Mouse (Mus musculus): ENCODE data around the gene Tceal9. TPM values are rescaled to one million over a fixed set of nuclear protein-coding genes. Genes with fewer than 3 reads are reported as not detected.

The Tceal9 gene
- 179 and 188 TPM in 2 replicates for polyA plus RNA-seq (2012; rRNA removed)

DNA sequence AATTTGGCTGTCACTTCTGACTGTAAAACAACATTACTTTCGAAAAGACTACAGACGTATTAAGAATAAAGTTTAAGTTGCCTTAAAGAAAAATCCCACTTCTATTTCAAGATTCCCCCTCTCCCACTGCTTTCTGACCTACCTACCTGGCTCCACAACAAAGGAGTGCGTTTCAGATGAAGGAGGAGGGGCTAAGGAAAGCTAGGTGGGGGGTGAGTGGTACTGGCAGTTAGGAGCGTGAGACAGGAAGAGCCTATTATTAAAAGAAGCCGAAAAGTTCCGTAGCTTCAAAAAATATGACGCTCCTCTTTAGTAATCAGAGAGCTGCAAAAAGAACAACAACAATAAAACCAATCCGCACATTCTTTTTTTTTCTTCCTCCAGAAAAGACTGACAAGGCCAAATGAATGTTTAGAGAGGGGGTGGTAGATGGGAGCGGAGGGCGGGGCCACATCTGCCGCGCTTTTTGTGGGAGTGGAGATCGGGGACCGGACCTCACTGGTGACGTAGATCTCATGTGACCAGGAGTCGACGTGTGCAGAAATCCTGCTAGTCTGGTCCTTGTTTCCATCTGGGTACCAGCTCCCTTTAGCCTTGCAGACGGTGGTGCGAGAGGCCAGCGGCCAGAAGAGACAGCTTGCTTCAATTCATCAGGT lies at the start of gene Tceal9:
Tceal9 (plus strand) TSS at position 506 of the 656 bp plus-strand sequence.

GRCm38 (mm10) chrX:136203664-136204066 lies 41.2 kb upstream of the Tceal9 start, which contains the start of gene Tceal5:
Tceal5 (minus strand) TSS chrX:136203876.

GRCm38 (mm10) chrX:136214729-136215677 lies 29.9 kb upstream of the Tceal9 start, which contains the start of the genes Tceal7 and Bex1:
Tceal7 (plus strand) TSS chrX:136214779.
Bex1 (minus strand) TSS chrX:136215513.

DNA sequence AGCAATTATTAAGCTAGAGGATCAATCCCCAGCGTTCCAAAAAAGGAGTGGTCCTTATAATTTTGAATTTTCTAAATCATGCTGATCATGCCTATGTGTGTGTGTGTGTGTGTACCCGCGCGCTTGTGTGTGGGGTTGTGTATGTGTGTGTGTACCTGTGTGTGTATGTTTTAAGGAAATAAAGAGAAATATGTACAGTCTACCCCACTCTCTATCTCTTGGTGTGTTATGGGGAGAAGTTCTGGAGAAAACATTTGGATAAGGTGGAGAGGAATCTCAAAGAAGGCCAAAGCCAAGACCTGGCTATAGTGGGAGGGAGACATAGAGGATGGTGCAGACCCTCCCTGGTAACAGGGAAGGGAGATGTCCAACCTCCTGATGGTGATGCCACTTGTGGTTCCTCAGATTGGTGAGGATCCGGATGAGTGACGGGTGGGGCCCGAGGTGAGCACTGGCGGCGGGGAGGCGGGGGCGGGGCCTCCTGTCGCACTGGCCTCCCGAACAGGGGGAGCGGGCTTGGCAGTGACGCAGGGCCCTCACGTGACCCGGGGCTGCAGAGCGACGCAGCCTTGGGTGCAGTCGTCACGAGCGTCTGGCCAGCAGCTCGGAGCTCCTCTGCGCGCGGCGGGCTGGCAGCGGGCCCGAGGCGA lies 25.0 kb downstream of the Tceal9 start, which contains the start of gene Bex3:
Bex3 (plus strand) TSS at position 511 of the 650 bp plus-strand sequence.

Other genes starting within 250 kb of the Tceal9 start
- gene Arxes1, start 211.7 kb upstream of the Tceal9 start, polyA plus RNA-seq (2012; rRNA removed) = 38.4 and 42.0 TPM in 2 replicates
- gene Bex2, start 176.8 kb upstream of the Tceal9 start, polyA plus RNA-seq (2012; rRNA removed) = 511 and 531 TPM in 2 replicates
- 0.15 and 0.22 TPM in 2 replicates for gene Nxf3, start 159.8 kb upstream of the Tceal9 start, polyA plus RNA-seq (2012; rRNA removed)
- 121 and 130 TPM in 2 replicates for gene Bex4, start 106.1 kb upstream of the Tceal9 start, polyA plus RNA-seq (2012; rRNA removed)
- 76.6 and 91.7 TPM in 2 replicates for gene Tceal8, start 72.7 kb upstream of the Tceal9 start, polyA plus RNA-seq (2012; rRNA removed)
- 59.0 and 64.1 TPM in 2 replicates for gene Tceal5, start 41.2 kb upstream of the Tceal9 start, polyA plus RNA-seq (2012; rRNA removed)
- gene Tceal7, start 30.3 kb upstream of the Tceal9 start, polyA plus RNA-seq (2012; rRNA removed) = 2.2 and 18.6 TPM in 2 replicates
- gene Bex1, start 29.6 kb upstream of the Tceal9 start, polyA plus RNA-seq (2012; rRNA removed) = 258 and 266 TPM in 2 replicates
- gene Bex3, start 25.2 kb downstream of the Tceal9 start, polyA plus RNA-seq (2012; rRNA removed) = 744 and 746 TPM in 2 replicates